Mouse (Mus musculus) ovary, postnatal 14 days (tissue): ENCODE measurements around the gene Cby1.

Experiments used
- DNase-seq: peaks from one replicate; pipeline ENCODE4 v3.0.0; 2022; ENCODE audit warnings: low spot score

The Cby1 gene

DNA sequence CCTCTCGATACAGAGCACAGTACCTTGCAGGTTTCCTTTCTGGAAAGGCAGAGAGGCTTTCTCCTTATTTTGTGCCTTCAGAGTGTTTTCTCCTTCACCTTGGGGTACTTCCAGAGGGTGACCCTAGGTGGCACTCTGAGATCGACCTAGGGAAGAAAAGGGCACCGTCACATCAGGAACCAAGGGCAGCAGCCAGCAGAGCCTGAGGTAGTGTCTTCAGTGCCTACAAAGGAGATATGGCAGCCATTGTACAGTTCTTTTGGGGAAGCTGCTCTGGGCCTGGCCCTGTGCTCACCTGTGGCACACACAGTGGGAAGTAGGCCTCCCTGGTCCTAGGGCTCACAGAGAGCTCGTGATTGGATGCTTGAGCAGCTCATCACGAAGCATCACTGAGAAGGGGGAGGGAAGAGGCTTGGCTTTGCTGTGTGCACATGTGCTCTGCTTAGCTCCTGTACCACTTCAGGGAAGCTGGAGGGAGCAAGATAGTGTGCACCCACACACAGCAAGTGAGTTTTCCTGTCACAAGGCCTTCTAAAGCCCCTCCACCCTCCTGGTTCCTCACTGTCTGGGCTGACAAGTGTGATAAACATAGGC lies 49.3 kb downstream of the Cby1 start:
- DNase-seq, result no peak

DNA sequence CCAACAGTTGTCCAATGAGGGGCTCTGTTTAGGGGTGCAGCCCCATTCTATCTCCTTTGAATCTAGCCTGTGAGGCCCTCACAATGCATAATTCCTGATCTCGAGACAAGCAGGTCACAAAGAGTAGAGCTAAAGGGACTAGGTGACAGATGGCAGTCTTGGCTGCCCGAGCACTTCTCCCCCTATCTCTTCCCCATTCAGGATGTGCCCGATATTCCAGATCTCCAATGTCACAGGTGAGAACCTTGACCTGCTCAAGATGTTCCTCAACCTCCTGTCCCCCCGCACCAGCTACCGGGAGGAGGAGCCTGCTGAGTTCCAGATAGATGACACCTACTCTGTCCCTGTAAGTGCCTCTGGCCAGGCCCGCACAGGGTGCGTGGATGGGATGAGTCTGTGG lies 56.6 kb downstream of the Cby1 start:
- no peak for DNase-seq

DNA sequence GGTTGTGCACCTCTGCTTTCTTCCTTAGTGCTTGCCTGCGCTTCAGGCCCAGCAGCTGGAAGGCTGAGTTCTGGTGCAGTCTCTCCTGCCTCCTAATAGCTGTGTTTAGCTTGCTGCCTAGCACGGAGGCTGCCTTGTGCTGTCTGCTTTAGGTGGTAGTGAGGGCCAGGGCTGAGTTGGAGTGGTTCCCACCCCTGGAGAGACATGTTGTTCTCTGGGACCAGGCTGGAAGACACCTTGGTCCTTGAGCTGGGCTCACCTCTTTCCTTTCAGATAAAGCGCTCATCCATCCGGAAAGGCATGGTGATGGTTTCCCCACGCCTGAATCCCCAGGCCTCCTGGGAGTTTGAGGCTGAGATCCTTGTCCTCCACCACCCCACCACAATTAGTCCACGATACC lies 57.7 kb downstream of the Cby1 start:
- DNase-seq, result no peak
